Mouse (Mus musculus): ENCODE measurements around the gene Rgl1. TPM values are rescaled to one million over a fixed set of nuclear protein-coding genes. Genes with fewer than 3 reads are reported as not detected.

Gene Rgl1
- polyA plus RNA-seq, 1 experiment, result 0.21 TPM

DNA sequence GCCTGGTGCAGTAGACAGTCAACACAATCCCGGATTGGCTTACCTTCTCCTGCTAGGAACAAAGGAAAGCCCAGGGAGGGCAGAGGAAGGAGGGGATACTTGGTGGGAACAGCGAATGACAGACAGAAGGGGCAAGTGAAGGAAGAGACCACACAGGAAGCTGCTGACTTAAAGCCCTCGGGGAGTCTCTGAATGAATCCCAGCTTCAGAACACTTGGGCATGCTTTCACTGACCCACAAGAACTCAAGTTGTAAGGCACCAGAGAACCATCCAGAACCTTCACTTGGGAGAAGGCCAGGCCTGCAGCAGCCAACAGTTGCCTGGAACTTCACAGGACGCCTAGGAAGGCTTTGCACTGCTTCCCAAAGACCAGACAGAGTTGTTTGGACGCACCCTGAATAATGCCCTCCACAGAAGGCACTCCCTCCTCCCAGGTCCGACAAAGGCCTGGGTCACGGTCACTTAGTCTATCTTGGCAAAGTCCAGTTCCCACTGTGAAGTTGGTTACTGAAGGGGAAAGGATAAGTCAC is 189.5 kb downstream of the Rgl1 start:
- no peak for TF ChIP-seq GATA1 (IDR thresholded peaks at IDR 0.05; ENCODE audit: low read length)

DNA sequence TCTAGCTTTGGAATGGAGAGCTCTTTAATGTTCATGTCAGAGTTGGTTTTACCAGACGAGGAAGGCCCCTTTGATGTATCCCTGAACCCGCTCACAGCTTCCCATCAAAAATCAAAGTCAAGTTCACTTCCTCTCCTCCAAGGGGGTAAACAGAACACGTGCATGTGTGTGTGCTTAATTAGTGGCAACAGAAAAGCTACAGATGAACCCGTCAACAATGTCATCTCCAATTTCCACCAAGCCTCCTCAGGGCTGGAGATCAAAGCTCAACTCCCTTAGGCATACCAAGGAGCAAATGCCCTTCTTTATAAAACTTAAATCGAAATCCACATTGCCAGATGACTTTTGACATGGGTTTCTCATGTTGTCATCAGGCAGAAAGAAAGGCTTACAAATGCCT is 191.1 kb downstream of the Rgl1 start:
- TF ChIP-seq GATA1 (IDR thresholded peaks at IDR 0.05; ENCODE audit: low read length), result no peak

DNA sequence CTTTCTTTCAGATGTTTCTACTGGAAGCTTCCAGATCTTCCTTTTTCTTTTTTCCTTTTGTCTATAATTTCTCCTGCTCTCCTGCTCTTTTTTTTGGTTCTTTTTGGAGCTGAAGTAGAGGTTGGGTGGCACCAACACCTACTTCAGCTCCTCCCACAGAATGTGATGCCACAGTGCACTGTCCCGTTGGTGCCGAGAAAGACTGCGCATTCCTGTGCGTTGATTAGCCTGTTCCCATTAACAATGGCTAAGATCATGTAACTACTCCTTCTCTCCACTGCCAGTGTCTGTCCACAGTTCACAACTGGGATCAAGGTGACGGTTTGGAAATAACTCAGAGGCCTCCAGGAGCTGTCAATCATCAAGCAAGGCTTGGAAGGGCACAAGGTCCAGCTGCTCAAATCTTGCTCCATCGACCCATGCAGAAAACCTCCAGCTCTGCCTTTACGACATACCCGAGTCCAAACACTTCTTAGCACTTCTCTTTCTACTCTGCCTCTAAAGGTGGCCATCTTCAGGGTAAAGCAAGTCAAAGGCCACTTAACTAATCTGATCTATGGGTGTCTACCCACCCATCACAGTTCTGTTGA is 192.6 kb downstream of the Rgl1 start:
- TF ChIP-seq GATA1 (IDR thresholded peaks at IDR 0.05; ENCODE audit: low read length), result no peak

DNA sequence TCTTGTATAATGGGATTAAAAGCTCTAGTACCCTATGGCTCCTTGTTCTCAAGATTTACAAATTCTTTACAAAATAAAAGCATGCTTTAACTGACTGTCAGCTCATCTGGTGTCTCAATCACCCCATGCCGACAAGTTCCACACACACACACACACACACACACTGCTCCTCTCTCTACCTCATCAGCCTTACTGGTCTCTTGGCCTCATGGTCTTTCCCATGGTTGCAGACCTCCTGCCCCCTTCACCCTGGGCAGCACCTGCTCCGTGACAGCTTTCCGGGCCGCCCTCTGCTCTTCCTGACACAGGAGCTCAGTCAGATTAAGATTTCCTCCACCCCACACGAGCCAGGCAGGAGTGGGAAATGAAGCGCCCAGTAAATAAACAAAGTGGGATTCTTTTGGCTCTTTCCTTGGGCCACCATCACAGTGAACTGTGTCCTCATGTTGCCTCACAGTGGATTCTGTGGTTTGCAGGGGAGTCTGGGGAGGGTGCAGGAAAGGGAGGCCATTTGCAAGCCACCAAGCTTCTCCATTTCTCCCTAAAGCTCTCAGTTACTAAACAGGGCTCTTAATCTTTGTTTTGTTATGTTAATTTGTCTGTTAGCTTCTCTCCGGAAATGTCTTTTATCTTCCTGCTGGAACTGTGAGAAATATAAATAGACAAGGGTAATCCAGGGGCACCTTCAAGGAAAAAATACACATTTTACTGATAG is 193.2 kb downstream of the Rgl1 start:
- no peak for TF ChIP-seq GATA1 (IDR thresholded peaks at IDR 0.05; ENCODE audit: low read length)

DNA sequence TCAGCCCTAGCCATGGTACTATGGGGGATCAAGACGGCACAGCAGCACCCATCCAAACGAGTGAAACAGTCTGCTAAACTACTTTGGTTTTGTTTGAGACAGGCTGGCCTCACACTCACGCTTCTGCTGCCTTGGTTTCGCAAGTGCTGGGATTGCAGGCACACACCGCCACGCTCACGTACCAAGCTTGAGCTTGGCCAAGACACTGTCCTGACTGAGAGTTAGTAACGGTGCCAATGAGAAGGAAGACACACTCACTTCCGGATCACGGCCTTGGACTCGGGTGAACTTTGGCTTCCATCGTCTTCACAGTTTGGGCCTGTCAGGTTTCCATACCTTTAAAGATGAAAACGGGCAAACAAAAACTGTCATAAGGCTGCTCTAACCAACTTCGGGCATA is 194.8 kb downstream of the Rgl1 start:
- TF ChIP-seq GATA1 (IDR thresholded peaks at IDR 0.05; ENCODE audit: low read length), result no peak

DNA sequence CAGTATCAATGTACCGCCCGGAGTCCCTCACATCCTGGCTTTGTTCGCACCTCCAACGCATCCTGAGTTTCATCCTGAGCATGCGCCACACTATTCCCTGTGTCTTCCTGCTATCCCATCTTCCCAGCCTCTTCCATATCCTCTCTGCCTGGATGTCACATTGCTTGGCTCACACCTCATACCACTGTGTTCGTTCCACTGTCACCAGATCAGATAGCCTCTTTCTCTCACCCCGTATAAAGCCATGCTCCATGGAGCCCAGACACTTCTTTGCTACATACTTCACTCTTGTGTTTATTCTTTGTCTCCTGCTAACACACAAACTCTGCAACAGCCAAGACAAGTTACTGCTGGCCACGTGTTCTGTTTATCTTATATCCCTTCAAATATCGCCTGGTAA is 195.5 kb downstream of the Rgl1 start:
- no peak for TF ChIP-seq GATA1 (IDR thresholded peaks at IDR 0.05; ENCODE audit: low read length)

DNA sequence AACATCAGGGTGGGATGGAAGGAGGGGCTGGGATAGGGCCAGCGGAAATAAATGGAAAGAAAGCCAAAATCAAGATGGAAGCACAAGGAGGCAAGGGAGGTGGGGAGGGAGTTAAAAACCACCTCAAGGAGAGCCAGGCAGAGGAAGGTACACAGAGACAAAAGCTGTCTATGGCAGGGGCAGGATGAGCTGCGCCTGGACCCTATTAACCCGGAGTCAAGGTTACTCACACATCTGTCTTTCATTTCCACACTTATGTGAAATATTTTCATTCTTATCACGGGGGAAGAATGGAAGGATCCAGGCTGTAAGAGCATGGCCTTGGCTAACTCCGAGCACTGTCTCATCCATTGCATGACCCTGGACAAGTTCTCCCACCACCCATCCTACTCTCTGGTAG is 202.9 kb downstream of the Rgl1 start:
- no peak for TF ChIP-seq GATA1 (IDR thresholded peaks at IDR 0.05; ENCODE audit: low read length)

DNA sequence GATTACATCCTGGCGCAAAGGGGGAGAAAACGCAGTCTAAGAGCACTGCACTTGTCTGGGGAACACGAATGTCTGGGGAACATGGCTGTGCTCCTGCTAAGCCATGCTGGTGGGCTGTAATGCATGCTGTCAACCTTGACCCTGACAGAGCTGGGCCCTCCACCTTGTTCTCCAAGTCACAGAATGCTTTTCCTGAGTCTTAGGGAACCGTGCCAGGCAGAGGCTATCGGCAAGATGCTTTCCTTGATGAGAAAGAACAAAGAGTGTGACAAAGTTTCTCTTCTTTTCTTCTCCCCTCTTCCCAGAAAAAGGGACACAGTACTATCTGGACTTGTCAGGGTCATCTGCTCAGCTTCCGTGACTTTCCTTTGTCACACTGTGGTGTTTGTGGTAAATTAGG is 203.3 kb downstream of the Rgl1 start:
- TF ChIP-seq GATA1 (IDR thresholded peaks at IDR 0.05; ENCODE audit: low read length), result no peak

DNA sequence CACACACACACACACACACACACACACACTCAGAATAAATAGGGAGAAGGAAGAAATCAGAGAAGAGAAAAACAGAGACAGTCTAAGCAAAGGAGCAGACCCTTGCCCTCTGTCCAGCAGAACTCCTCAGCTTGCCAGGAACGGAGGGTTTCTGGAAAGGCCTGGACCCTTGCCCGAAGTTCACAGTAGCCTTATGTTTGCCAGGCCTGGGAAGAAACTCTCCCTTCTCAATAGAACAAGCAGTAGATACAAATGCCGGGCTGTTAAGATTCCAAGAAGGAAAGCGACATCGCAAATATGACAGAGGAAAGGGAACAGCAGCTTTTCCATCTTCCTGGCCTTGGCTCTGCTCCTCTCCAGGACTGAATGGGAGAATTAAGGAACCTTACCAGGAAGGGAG is 205.7 kb downstream of the Rgl1 start:
- TF ChIP-seq GATA1 (IDR thresholded peaks at IDR 0.05; ENCODE audit: low read length), result no peak

DNA sequence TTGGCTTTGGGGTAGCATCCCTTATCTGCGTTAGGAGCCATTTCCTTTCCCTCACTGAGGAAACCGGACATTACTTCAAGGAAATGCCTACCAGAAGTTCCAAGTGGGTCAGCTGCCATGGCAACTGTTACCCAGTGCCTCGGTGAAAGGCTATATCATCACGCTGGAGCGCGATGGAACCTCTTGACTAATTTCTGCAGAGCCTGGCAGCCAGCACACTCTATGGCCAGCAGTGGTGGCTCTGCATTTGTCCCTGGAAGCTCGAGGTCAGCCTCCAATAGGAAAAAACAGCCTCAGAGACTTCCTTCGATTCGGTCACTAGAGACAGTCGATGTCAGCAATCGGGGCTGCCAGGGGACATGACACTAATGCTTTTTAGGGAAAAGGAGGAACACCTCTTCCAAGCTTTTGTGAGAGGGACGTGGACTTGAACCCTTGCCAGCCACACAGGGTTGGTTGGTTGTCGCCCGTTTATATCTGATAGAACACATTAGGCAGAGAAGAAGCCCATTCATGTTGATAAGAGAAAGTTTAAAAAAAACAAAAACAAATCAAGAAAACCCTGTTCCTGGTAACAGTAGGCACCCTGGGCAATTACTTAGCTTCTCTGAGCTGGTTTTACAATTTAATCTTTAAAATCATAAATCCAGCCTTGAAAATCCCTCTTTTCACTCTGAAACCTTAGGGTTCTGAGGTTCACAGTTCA is 209.4 kb downstream of the Rgl1 start:
- no peak for TF ChIP-seq GATA1 (IDR thresholded peaks at IDR 0.05; ENCODE audit: low read length)

DNA sequence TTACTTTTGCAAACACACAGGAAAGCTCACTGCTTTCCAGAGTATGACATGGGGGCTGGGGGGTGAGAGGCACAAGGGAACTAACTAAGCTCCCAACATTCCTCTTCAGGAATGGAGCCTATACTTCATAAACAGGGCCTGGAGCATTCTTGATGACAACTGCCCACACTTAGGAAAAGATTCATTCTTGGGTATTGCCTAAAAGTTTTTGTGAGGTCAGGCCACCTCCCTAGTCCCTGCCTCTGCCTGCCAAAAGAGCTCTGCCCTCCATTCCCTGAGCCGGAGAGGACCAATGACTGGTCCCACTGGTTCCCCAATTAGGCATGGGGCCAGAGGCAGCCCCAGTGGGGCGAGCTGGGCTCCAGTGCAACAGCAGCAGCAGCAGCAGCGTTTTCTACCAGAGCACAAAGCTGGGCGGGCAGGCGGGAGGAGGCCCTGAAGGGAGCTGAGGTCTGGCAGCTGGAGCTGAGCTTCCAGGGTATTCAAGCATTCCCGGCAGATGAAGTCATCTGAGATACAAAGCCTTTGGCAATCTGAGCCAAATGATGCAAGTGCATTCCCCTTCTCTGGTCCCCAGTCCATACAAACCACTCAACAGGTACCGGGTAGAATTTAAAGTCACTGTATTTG is 210.1 kb downstream of the Rgl1 start:
- no peak for TF ChIP-seq GATA1 (IDR thresholded peaks at IDR 0.05; ENCODE audit: low read length)

DNA sequence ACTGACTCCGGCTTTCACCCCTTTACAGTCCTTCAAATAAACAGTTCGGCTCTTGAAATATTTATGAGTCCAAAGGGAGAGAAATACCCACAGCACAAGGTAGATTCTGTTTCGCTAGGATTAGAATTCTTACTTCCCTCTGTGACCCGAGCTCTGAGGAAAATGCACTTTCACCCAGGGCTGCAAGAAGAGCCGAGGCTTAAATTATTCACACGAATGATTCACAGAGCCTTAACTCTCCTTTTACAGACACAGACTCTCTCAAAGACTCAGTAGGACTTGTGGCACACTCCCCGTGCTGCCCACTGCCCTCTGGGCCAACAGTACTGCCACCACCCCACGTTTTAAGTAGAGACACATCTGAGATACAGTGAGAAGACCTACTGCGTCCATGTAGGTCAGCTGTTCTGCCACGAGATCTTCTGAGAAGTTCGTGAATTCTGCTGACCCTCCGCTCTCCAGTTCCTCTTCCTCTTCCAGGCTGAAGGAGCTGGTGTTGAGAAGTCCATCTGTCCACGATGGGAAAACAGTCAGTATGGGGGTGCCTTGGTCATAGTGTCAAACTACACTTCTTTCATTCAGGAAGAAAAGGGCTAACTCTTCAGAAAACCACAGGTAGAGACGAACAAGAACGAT is 212.1 kb downstream of the Rgl1 start:
- no peak for TF ChIP-seq GATA1 (IDR thresholded peaks at IDR 0.05; ENCODE audit: low read length)

DNA sequence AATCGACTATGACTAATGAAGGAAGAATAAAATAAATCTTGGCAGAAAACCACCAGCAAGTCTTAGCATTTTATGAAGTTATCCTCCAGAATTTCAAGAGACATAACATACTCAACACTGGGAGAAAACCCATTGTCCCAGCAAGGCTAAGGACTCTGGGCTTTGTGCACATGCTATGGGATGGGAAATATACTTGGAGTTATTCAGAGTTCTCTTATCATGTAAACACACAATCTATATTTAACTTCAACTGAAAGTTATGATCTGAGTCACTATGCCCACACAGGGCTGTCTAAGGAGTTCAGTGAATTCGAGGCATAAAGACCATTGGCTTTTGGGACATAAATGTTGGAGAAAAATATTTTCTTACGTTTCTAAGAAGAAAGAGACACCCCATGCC is 215.2 kb downstream of the Rgl1 start:
- no peak for TF ChIP-seq GATA1 (IDR thresholded peaks at IDR 0.05; ENCODE audit: low read length)

DNA sequence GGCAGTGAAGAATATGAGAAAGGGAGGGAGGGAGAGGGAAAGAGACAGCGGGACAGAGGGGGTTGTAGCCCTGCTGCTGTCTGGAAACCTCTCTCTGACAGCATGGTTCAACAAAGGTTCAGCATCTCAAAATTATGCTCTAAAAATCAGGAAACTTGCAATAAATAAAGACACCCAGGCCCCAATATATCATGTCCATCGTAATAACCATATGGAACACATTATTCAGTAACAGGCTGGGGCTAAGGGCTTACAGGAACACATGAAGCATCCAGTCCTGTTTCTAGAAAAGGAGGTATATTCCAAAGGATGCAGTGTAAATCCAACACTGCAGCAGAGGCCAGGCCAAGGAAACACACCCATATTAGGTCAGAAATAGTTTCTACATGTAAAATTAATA is 215.6 kb downstream of the Rgl1 start:
- TF ChIP-seq GATA1 (IDR thresholded peaks at IDR 0.05; ENCODE audit: low read length), result no peak

DNA sequence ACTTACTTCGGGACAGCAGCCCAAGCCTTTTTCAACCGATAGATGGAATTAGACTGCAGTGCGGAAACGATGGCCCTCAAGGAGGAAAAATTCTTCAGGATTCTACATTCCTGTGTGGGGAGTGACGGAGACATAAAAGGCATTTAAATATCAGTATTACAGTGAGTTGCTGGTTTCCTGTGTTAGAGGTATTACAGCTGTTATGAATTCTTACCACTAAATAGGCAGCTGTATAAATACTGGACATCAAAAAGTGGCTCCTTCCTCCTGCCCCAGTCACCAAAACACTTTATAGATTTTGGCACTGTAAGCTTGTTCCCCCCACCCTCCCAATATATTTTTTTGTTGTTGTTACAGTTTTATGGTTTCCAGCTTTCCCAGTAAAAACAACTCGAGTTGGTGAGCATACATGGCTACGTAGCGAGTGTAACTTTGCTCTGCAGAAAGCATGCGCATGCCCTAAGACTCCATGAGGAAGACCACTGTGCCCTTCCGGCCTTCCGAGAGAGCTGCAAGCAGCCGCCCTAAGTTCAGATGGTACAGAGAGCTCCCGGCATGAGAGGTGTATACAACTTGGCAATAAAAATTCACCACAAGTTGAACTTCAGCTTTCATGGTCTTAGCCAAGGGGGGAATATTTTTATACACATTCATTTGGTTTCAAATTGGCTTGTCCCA is 217.0 kb downstream of the Rgl1 start:
- no peak for TF ChIP-seq GATA1 (IDR thresholded peaks at IDR 0.05; ENCODE audit: low read length)
